Mouse (Mus musculus) liver, embryonic 15.5 days (tissue): Measurements from ENCODE around the gene Kif21b. TPM values are rescaled to one million over a fixed set of nuclear protein-coding genes. Genes with fewer than 3 reads are reported as not detected.

Experiments used
- ATAC-seq: fragments of 200-750 bp; cut with Nextera tagmentation; 2 replicates; pipeline ENCODE4 v1.8.0; 2017; ENCODE audit warnings: moderate number of reproducible peaks, mild to moderate bottlenecking, moderate library complexity; ENCODE audit not compliant: insufficient read depth
- H3K27ac ChIP-seq: fragments of 300-500 bp; sonication (generic); replicated peaks from 2 replicates; pipeline ENCODE4 v1.5.1; 2015; ENCODE audit warnings: mild to moderate bottlenecking, inconsistent platforms
- H3K27me3 ChIP-seq: fragments of 300-500 bp; sonication (generic); 2 replicates; pipeline ENCODE4 v1.6.1; 2015; ENCODE audit warnings: mild to moderate bottlenecking, inconsistent platforms
- H3K36me3 ChIP-seq: fragments of 300-500 bp; sonication (generic); replicated peaks from 2 replicates; pipeline ENCODE4 v1.6.1; 2015; ENCODE audit warnings: moderate library complexity, mild to moderate bottlenecking, inconsistent platforms
- H3K4me1 ChIP-seq: fragments of 300-500 bp; sonication (generic); replicated peaks from 2 replicates; pipeline ENCODE4 v1.6.1; 2015; ENCODE audit warnings: inconsistent platforms
- H3K4me2 ChIP-seq: fragments of 300-500 bp; sonication (generic); 2 replicates; pipeline ENCODE4 v1.6.1; 2015; ENCODE audit warnings: moderate library complexity, mild to moderate bottlenecking, inconsistent platforms
- H3K4me3 ChIP-seq: fragments of 300-500 bp; sonication (generic); replicated peaks from 2 replicates; pipeline ENCODE4 v1.5.1; 2015; ENCODE audit warnings: mild to moderate bottlenecking, inconsistent platforms
- H3K9ac ChIP-seq: fragments of 300-500 bp; sonication (generic); 2 replicates; pipeline ENCODE4 v1.6.1; 2015; ENCODE audit warnings: moderate library complexity, mild to moderate bottlenecking, inconsistent platforms
- H3K9me3 ChIP-seq: fragments of 300-500 bp; sonication (generic); replicated peaks from 2 replicates; pipeline ENCODE4 v1.6.1; 2016; ENCODE audit warnings: inconsistent platforms
- WGBS: fragments of 180-500 bp; shearing (Covaris S2); methylation state at CpG from one replicate; pipeline ENCODE4 v1.1.7; 2015; ENCODE audit warnings: mixed read lengths; ENCODE audit not compliant: insufficient replicate concordance; 5-methylcytosine and 5-hydroxymethylcytosine counted together
- polyA plus RNA-seq: library from polyadenylated mRNA; unstranded; fragments of >200 nt; fragmentation: Nextera tagmentation; extraction: Ambion mirVana; gene quantifications from 2 replicates; pipeline ENCODE4 v1.2.1, GENCODE M21; 2015

The Kif21b gene
- polyA plus RNA-seq, 1 experiment from 2014 or later, result 1.1 TPM

DNA sequence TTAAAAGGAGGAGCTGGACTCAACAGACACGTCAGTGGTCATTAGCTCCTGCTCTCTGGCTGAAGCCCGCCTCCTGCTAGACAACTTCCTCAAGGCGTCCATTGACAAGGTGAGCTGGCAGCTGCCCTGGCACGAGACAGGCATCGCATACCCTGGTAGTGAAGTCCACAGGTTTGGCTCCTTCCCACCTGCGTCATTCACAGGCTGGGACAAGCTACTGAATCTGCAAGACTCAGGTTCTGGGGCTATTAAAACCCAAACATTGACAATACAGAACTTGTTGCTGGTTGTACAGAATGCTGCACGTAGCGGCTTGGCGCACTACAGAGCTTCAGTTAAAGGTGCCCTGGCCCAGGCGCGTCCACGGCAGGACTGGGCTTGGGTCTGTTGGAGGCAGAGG is 29.1 kb downstream of the Kif21b start:
- no peak overlapping the region for H3K27ac ChIP-seq
- WGBS, result 86% methylated on average over 12 of the region's 12 CpGs

DNA sequence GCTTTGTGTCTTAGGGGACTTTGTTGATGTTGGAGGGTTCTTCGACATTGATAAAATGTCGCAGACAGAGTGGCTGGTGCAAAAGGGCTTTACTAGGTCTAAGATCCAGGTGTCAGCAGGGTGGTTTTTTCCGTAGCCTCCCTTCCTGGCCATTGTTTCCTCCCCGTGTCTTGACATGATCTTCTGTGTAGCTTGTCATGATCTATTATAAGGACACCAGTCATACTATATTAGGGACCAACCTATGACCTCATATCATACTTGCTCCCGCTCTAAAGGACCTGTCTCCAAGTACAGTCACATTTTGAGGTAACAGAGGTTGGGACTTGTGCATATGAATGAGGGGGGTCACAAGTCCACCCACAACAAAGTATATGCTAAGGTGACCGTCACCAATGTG is 29.7 kb downstream of the Kif21b start:
- Histone ChIP-seq H3K9ac (no peak overlapping the region), H3K27ac (no peak overlapping the region), H3K4me3 (no peak overlapping the region), H3K9me3 (no peaks in the 10 kb centered on the region), H3K4me2 (no peak overlapping the region), H3K36me3 (peaks cover 10% of the 10 kb centered on the region; the same call in 1 of the 2 replicates), H3K27me3 (no peaks in the 10 kb centered on the region), H3K4me1 (no peaks in the 10 kb centered on the region)
- WGBS, result 80% methylated on average over 6 of the region's 6 CpGs
- ATAC-seq, result no peak

More for the DNA sequence above, 29.1 kb downstream of the Kif21b start:
- no peak for ATAC-seq
- peaks cover 10% of the 10 kb centered on the region; the same call in 1 of the 2 replicates for H3K36me3 ChIP-seq
- H3K4me3 ChIP-seq, result no peak overlapping the region
- no peak overlapping the region for H3K9ac ChIP-seq
- no peak overlapping the region for H3K4me2 ChIP-seq
- H3K9me3 ChIP-seq, result no peaks in the 10 kb centered on the region
- no peaks in the 10 kb centered on the region for H3K27me3 ChIP-seq
- H3K4me1 ChIP-seq, result no peaks in the 10 kb centered on the region

DNA sequence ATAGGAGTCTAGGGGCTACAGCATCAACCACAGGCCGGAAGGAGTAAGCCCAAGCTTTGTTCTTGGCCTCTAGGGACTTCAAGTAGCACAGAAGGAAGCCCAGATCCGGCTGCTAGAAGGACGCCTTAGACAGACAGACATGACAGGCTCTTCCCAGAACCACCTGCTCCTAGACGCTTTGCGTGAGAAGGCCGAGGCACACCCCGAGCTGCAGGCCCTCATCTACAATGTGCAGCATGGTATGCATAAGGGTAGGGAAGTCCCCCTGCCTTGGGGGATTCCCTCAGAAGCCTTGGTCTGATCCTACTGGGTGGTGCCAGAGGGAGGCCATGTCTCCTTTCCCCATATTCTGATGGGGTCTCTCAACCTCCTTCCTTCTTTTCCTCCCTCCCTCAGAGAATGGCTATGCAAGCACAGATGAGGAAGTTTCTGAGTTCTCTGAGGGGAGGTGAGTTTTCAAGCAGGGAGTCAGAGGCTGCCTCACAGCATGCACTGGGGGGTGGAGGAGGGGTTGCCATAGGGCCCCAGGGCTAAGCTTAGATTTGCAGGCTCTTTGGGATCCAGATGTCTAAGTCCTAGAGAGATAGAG is 30.2 kb downstream of the Kif21b start:
- Histone ChIP-seq H3K4me2 (no peak overlapping the region), H3K27me3 (no peaks in the 10 kb centered on the region), H3K9ac (no peak overlapping the region), H3K4me3 (no peak overlapping the region), H3K9me3 (no peaks in the 10 kb centered on the region), H3K4me1 (no peaks in the 10 kb centered on the region), H3K36me3 (peaks cover 10% of the 10 kb centered on the region; the same call in 1 of the 2 replicates), H3K27ac (no peak overlapping the region)
- 77% methylated on average over 7 of the region's 7 CpGs for WGBS
- ATAC-seq, result no peak

DNA sequence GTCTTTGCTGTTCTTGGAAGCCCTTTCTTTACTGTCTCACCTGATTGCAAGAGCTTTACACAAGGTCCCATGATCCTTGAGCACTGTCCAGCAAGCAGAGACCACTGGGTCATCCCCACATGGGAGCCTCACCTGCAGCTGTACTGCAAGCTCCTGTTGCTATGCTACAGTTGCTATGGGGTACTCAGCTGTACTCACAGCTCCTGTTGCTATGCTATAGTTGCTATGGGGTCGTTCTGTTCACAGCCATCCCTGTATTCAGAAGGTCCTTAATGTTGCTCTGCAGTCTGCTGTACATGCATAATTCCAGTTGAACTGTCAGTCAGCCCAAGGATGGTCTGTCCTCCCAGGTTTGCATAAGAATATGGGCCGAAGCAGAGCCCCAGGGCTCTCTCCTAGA is 34.2 kb downstream of the Kif21b start:
- Histone ChIP-seq H3K4me2 (no peak overlapping the region), H3K9me3 (no peaks in the 10 kb centered on the region), H3K27ac (no peak overlapping the region), H3K9ac (no peak overlapping the region), H3K27me3 (no peaks in the 10 kb centered on the region), H3K4me1 (0 out of 2 replicates have a peak, but pooled peaks cover 2% of the 10 kb centered on the region), H3K36me3 (0 out of 2 replicates have a peak, but pooled peaks cover 5% of the 10 kb centered on the region), H3K4me3 (no peak overlapping the region)
- WGBS, result 63% methylated on average over 2 of the region's 2 CpGs
- ATAC-seq, result no peak

DNA sequence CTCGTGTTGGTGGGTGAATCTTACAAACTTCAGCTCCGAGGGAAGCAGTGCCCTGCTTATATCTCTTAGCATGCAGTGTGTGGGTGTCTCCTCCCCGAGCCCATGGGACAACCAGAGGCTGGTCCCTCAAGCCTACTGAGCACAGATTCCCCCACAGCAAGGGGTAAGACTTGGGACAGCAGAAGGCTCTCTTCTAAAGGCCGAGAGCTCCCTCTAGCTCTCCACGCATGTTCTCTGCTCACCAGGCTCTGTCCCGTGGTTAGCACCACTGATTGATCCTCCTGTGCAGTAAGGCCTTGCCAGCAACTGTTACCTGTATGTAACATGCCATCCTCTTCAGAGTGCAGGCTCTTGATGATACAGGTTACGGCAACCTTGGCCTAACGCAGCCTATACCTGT is 36.5 kb downstream of the Kif21b start:
- H3K4me2 ChIP-seq, result no peak overlapping the region
- H3K4me1 ChIP-seq, result 0 out of 2 replicates have a peak, but pooled peaks cover 2% of the 10 kb centered on the region
- ATAC-seq, result no peak
- no peak overlapping the region for H3K4me3 ChIP-seq
- 60% methylated on average over 8 of the region's 8 CpGs for WGBS
- H3K36me3 ChIP-seq, result peaks cover 16% of the 10 kb centered on the region; the same call in 1 of the 2 replicates
- no peak overlapping the region for H3K9ac ChIP-seq
- no peak overlapping the region for H3K27ac ChIP-seq
- H3K9me3 ChIP-seq, result no peaks in the 10 kb centered on the region
- no peaks in the 10 kb centered on the region for H3K27me3 ChIP-seq

DNA sequence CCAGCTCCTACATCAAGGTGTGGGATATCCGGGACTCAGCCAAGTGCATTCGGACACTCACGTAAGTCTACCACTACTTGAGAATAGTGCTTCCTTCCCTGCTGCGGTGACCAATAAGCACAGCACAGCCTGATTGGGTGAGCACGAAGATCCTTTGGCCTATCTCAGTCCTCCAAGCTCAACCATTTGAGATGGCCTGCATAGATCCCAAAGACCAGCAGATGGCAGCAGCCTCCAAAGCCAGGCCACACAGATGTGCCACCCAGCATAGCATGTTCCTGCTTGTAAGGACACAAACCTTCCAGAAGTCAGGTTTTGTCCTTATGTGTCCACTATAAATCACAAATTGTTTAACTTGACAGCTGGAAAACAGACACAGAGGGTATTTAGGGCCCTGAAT is 38.9 kb downstream of the Kif21b start:
- no peak overlapping the region for H3K27ac ChIP-seq
- no peaks in the 10 kb centered on the region for H3K27me3 ChIP-seq
- WGBS, result 15% methylated on average over 5 of the region's 5 CpGs
- peaks cover 20% of the 10 kb centered on the region for H3K4me1 ChIP-seq
- ATAC-seq, result peak; percentile 48
- H3K36me3 ChIP-seq, result peaks cover 11% of the 10 kb centered on the region; the same call in 1 of the 2 replicates
- no peak overlapping the region for H3K4me3 ChIP-seq
- H3K9me3 ChIP-seq, result no peaks in the 10 kb centered on the region
- H3K9ac ChIP-seq, result no peak overlapping the region
- no peak overlapping the region for H3K4me2 ChIP-seq

DNA sequence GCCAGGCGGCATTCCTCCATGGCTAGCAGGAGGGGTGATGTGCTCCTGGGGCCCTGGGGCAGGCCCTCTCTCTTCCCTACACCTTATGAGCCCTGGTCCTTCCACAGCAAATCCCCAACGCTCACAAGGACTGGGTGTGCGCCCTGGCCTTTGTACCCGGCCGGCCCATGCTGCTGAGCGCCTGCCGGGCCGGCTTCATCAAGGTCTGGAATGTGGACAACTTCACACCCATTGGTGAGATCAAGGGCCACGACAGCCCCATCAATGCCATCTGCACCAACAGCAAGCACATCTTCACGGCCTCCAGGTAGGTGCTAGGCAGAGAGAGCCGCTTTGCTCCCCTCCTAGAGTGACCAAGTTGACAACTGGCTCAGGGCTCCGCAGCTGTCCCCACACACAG is 41.5 kb downstream of the Kif21b start:
- Histone ChIP-seq H3K27me3 (no peaks in the 10 kb centered on the region), H3K9me3 (no peaks in the 10 kb centered on the region), H3K4me3 (no peak overlapping the region), H3K36me3 (peaks cover 11% of the 10 kb centered on the region; the same call in 1 of the 2 replicates), H3K9ac (no peak overlapping the region), H3K27ac (no peak overlapping the region), H3K4me1 (peaks cover 46% of the 10 kb centered on the region), H3K4me2 (no peak overlapping the region)
- 78% methylated on average over 12 of the region's 12 CpGs for WGBS
- no peak for ATAC-seq

DNA sequence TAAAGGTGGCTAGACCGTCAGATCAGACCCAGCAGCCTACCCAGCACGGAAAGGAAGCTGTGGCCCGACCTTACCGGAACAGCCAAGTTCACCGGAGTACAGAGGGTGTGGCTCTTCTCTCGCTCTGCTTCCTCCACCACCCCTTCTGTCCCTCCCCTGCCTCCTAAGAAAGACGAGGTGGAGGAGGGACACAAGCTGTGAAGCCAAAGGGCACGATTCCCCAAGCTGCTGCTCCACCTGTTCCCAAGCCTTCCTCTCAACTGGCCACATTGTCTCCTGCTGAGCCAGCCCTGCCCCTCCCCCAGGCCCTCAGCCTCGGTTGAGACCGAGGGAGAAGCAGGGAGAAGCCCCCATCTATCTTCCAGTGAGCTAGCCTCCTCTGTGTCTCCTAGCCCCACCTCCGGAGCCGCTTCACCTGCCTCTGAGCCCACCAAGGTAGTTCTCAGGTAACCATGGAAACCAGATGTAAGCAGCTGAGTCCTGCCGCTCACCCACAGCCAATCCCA is 43.0 kb downstream of the Kif21b start:
- Histone ChIP-seq H3K36me3 (peaks cover 11% of the 10 kb centered on the region; the same call in 1 of the 2 replicates), H3K27me3 (no peaks in the 10 kb centered on the region), H3K4me1 (peaks cover 61% of the 10 kb centered on the region), H3K9me3 (no peaks in the 10 kb centered on the region), H3K27ac (no peak overlapping the region), H3K9ac (no peak overlapping the region; the same call in 1 of the 2 replicates), H3K4me3 (peak overlapping the region; percentile 9), H3K4me2 (peak overlapping the region; percentile 58)
- WGBS, result 15% methylated on average over 13 of the region's 13 CpGs
- ATAC-seq, result peak; percentile 38; the same call in 1 of the 2 replicates

DNA sequence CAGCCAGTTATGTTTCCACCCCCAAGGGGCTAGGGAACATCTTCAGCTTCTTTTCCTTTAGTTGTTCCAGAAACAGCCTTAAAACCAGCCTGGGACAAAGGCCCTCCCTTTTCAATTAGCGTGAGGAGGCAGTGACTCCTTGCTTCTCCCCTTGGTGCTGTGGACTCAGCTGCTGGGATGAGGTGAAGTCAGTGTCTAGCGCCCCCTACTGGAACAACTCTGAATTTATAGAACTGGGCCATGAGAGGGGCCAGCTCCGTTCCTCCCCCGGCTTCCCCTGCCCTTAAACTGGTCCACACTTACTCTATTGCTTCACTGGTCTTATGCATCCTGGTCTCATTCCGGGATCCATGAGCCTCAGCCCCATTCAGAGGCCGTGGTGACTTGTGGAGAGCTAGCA is 44.0 kb downstream of the Kif21b start:
- H3K4me1 ChIP-seq, result peaks cover 69% of the 10 kb centered on the region
- ATAC-seq, result no peak
- H3K36me3 ChIP-seq, result peaks cover 11% of the 10 kb centered on the region; the same call in 1 of the 2 replicates
- no peaks in the 10 kb centered on the region for H3K27me3 ChIP-seq
- WGBS, result 20% methylated on average over 6 of the region's 6 CpGs
- no peak overlapping the region for H3K9ac ChIP-seq
- no peaks in the 10 kb centered on the region for H3K9me3 ChIP-seq
- no peak overlapping the region for H3K4me3 ChIP-seq
- H3K4me2 ChIP-seq, result peak overlapping the region; percentile 58
- no peak overlapping the region for H3K27ac ChIP-seq

DNA sequence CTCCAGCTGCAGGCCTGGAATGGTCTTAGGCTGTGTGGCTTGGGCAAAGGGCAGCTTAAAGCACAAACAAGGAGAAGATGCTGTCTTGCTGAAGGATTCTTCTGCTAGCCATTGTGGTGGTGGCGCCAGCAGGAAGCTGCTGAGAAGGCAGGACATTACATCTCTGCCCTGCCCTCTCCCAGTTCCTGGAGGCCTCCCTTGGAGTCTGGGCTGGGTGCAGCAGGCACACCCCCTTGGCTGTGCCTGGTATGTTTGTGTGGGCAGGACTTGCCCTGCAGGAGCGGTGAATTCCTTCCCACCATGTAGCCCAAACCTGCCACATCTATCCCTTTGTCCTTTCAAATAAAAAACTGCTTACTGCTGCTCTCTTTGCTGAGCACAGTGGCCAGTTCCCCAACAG is 45.9 kb downstream of the Kif21b start:
- H3K4me1 ChIP-seq, result peaks cover 75% of the 10 kb centered on the region
- no peak overlapping the region for H3K27ac ChIP-seq
- H3K36me3 ChIP-seq, result no peaks in the 10 kb centered on the region
- H3K4me3 ChIP-seq, result no peak overlapping the region
- no peak for ATAC-seq
- no peaks in the 10 kb centered on the region for H3K9me3 ChIP-seq
- no peaks in the 10 kb centered on the region for H3K27me3 ChIP-seq
- 67% methylated on average over 2 of the region's 2 CpGs for WGBS
- no peak overlapping the region for H3K9ac ChIP-seq
- no peak overlapping the region for H3K4me2 ChIP-seq

DNA sequence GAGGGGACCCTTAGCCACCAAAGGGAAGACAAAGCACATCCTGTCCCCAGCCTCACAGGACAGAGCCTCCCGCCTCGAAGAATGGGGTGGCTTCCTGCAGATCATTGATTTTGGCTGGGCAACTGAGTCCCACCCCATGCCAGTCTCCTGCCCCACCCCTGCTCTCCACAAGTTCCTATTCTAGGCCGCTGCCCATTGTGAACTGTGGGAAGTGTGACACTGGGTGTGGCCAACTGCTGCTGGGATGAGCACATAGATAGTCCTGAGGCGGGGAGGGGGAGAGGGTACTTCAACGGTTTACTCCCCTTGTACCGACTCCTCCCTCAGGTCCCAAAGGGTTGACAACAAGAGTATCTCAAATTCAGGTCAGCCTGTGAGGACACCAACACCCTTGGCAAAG is 47.6 kb downstream of the Kif21b start:
- Histone ChIP-seq H3K4me1 (peaks cover 78% of the 10 kb centered on the region), H3K27me3 (no peaks in the 10 kb centered on the region), H3K9me3 (no peaks in the 10 kb centered on the region), H3K4me2 (peak overlapping the region; percentile 23; the same call in 1 of the 2 replicates), H3K36me3 (no peaks in the 10 kb centered on the region), H3K27ac (peak overlapping the region; percentile 76), H3K9ac (no peak overlapping the region), H3K4me3 (no peak overlapping the region)
- WGBS, result 14% methylated on average over 6 of the region's 6 CpGs
- ATAC-seq, result peak; percentile 59
